Mouse (Mus musculus) limb, embryonic 14.5 days (tissue): Measurements from ENCODE around the gene Fyb. TPM values are rescaled to one million over a fixed set of nuclear protein-coding genes. Genes with fewer than 3 reads are reported as not detected.

Source experiments
- ATAC-seq: fragments of 200-750 bp; cut with Nextera tagmentation; 2 replicates; pipeline ENCODE4 v1.8.0; 2017; ENCODE audit warnings: low read depth, moderate number of reproducible peaks, moderate TSS enrichment; ENCODE audit not compliant: low FRiP score
- DNase-seq: peaks from one replicate; pipeline ENCODE4 v3.0.0-alpha.2; 2015; ENCODE audit warnings: low spot score
- H3K27ac ChIP-seq: fragments of 300-500 bp; sonication (generic); replicated peaks from 2 replicates; pipeline ENCODE4 v1.5.1; 2014; ENCODE audit warnings: low read depth, mild to moderate bottlenecking, low read length, moderate library complexity, mixed read lengths
- H3K27me3 ChIP-seq: fragments of 300-500 bp; sonication (generic); 2 replicates; pipeline ENCODE4 v1.6.1; 2014; ENCODE audit warnings: low read length, mixed read lengths; ENCODE audit not compliant: control insufficient read depth, insufficient read depth
- H3K36me3 ChIP-seq: fragments of 300-500 bp; sonication (generic); 2 replicates; pipeline ENCODE4 v1.6.1; 2014; ENCODE audit warnings: mild to moderate bottlenecking, low read length, moderate library complexity, mixed read lengths; ENCODE audit not compliant: control insufficient read depth, insufficient read depth
- H3K4me1 ChIP-seq: fragments of 300-500 bp; sonication (generic); 2 replicates; pipeline ENCODE4 v1.6.1; 2014; ENCODE audit warnings: antibody characterized with exemption, low read length, mixed read lengths; ENCODE audit not compliant: control insufficient read depth, insufficient read depth
- H3K4me2 ChIP-seq: fragments of 300-500 bp; sonication (generic); replicated peaks from 2 replicates; pipeline ENCODE4 v1.6.1; 2014; ENCODE audit warnings: low read depth, mild to moderate bottlenecking, low read length, moderate library complexity; ENCODE audit not compliant: severe bottlenecking
- H3K4me3 ChIP-seq: fragments of 300-500 bp; sonication (generic); replicated peaks from 2 replicates; pipeline ENCODE4 v1.5.1; 2014; ENCODE audit warnings: low read length
- H3K9ac ChIP-seq: fragments of 300-500 bp; sonication (generic); 2 replicates; pipeline ENCODE4 v1.6.1; 2014; ENCODE audit warnings: mild to moderate bottlenecking, low read depth, low read length, moderate library complexity; ENCODE audit not compliant: severe bottlenecking
- H3K9me3 ChIP-seq: fragments of 300-500 bp; sonication (generic); 2 replicates; pipeline ENCODE4 v1.6.1; 2016; ENCODE audit warnings: low read length; ENCODE audit not compliant: control insufficient read depth
- POLR2A ChIP-seq: fragments of 200-500 bp; IDR thresholded peaks from 2 replicates; pipeline ENCODE4 v1.8.0; 2012; ENCODE audit warnings: inconsistent platforms, mild to moderate bottlenecking, moderate library complexity, borderline replicate concordance; ENCODE audit not compliant: insufficient read depth, insufficient read length; ENCODE audit errors: extremely low read depth
- WGBS: fragments of 180-500 bp; shearing (Covaris S2); extraction: QIAGEN DNeasy Blood & Tissue Kit; methylation state at CpG from one replicate; pipeline ENCODE4 v1.1.7; 2014; 5-methylcytosine and 5-hydroxymethylcytosine counted together
- polyA plus RNA-seq, 2 experiments: library from polyadenylated mRNA; depleted of rRNA in 1 of 2; stranded (reverse) in 1 of 2; unstranded in 1 of 2; fragments of >200 nt; fragmentation: Nextera tagmentation in 1 of 2; extraction: Ambion mirVana in 1 of 2; gene quantifications; 2 replicates each; pipeline versions ENCODE4 v1.2.1 to v1.2.3; 2012 to 2014

The Fyb gene
- polyA plus RNA-seq, 2 experiments: 6.0 to 8.0 TPM

GRCm38 (mm10) chr15:6635405-6635804, 112.8 kb downstream of the Fyb start:
- no peaks in the 10 kb centered on the region for H3K36me3 ChIP-seq
- H3K27ac ChIP-seq: no peak overlapping the region
- 51% methylated on average over 3 of the region's 3 CpGs for WGBS
- H3K4me3 ChIP-seq: no peak overlapping the region
- no peak for DNase-seq
- H3K27me3 ChIP-seq: no peaks in the 10 kb centered on the region
- no peaks in the 10 kb centered on the region for H3K9me3 ChIP-seq
- TF ChIP-seq POLR2A: no peak
- no peak overlapping the region for H3K9ac ChIP-seq
- H3K4me2 ChIP-seq: no peak overlapping the region
- no peak for ATAC-seq
- H3K4me1 ChIP-seq: no peaks in the 10 kb centered on the region

- Histone ChIP-seq H3K9ac (no peak overlapping the region), H3K9me3 (no peaks in the 10 kb centered on the region), H3K4me3 (no peak overlapping the region), H3K27me3 (no peaks in the 10 kb centered on the region), H3K4me1 (no peaks in the 10 kb centered on the region), H3K36me3 (no peaks in the 10 kb centered on the region), H3K27ac (no peak overlapping the region), H3K4me2 (no peak overlapping the region)
- 74% methylated on average over 5 of the region's 5 CpGs for WGBS
- no peak for ATAC-seq
- TF ChIP-seq POLR2A: no peak
- no peak for DNase-seq
Observed at GRCm38 (mm10) chr15:6642223-6642622, 119.6 kb downstream of the Fyb start.

- no peak overlapping the region for H3K4me2 ChIP-seq
- WGBS: 83% methylated on average over 3 of the region's 3 CpGs
- ATAC-seq (no peak), DNase-seq (no peak)
- H3K27ac ChIP-seq: no peak overlapping the region
- no peaks in the 10 kb centered on the region for H3K4me1 ChIP-seq
- H3K4me3 ChIP-seq: no peak overlapping the region
- no peaks in the 10 kb centered on the region for H3K9me3 ChIP-seq
- no peak overlapping the region for H3K9ac ChIP-seq
- TF ChIP-seq POLR2A: no peak
- no peaks in the 10 kb centered on the region for H3K36me3 ChIP-seq
- no peaks in the 10 kb centered on the region for H3K27me3 ChIP-seq
Observed at GRCm38 (mm10) chr15:6645498-6645897, 122.8 kb downstream of the Fyb start.

- WGBS: 84% methylated on average over 1 of the region's 1 CpGs
- TF ChIP-seq POLR2A: no peak
- no peaks in the 10 kb centered on the region for H3K4me1 ChIP-seq
- H3K9me3 ChIP-seq: no peaks in the 10 kb centered on the region
- H3K9ac ChIP-seq: no peak overlapping the region
- DNase-seq (no peak), ATAC-seq (no peak)
- no peaks in the 10 kb centered on the region for H3K36me3 ChIP-seq
- H3K27me3 ChIP-seq: no peaks in the 10 kb centered on the region
- H3K4me3 ChIP-seq: no peak overlapping the region
- no peak overlapping the region for H3K27ac ChIP-seq
- no peak overlapping the region for H3K4me2 ChIP-seq
Observed at GRCm38 (mm10) chr15:6647066-6647465, 124.4 kb downstream of the Fyb start.

- Histone ChIP-seq H3K9ac (no peak overlapping the region), H3K4me2 (no peak overlapping the region), H3K27ac (no peak overlapping the region), H3K4me1 (no peaks in the 10 kb centered on the region), H3K9me3 (no peaks in the 10 kb centered on the region), H3K27me3 (no peaks in the 10 kb centered on the region), H3K4me3 (no peak overlapping the region), H3K36me3 (no peaks in the 10 kb centered on the region)
- 79% methylated on average over 7 of the region's 7 CpGs for WGBS
- ATAC-seq (no peak), DNase-seq (no peak)
- TF ChIP-seq POLR2A: no peak
Observed at GRCm38 (mm10) chr15:6648757-6649403, 126.2 kb downstream of the Fyb start.

GRCm38 (mm10) chr15:6653046-6653445, 130.4 kb downstream of the Fyb start:
- H3K9ac ChIP-seq: no peak overlapping the region
- DNase-seq: no peak
- no peak for ATAC-seq
- no peaks in the 10 kb centered on the region for H3K9me3 ChIP-seq
- TF ChIP-seq POLR2A: no peak
- 82% methylated on average over 4 of the region's 4 CpGs for WGBS
- H3K4me1 ChIP-seq: no peaks in the 10 kb centered on the region
- no peak overlapping the region for H3K4me3 ChIP-seq
- H3K27ac ChIP-seq: no peak overlapping the region
- no peak overlapping the region for H3K4me2 ChIP-seq
- no peaks in the 10 kb centered on the region for H3K27me3 ChIP-seq
- no peaks in the 10 kb centered on the region for H3K36me3 ChIP-seq
